Mouse (Mus musculus): ENCODE data around the gene Unkl.

- TF ChIP-seq CTCF (IDR thresholded peaks at IDR 0.05; ENCODE audit: borderline replicate concordance, extremely low read depth, insufficient read depth, insufficient read length), result no peak
- TF ChIP-seq POLR2A (IDR thresholded peaks at IDR 0.05; ENCODE audit: borderline replicate concordance, extremely low read depth, insufficient read depth, insufficient read length, poor library complexity, severe bottlenecking), result no peak
Observed at GRCm38 (mm10) chr17:25282133-25282532, 93.9 kb downstream of the Unkl start.

All from brain, embryonic 14.5 days (tissue).